In genomic region chr1:64755971-64756639, GRCm38 (mm10) we compare ENCODE assay signal across 13 mouse cellular contexts. TPM values are rescaled to one million over a fixed set of nuclear protein-coding genes. Genes with fewer than 3 reads are reported as not detected.
DNase-seq lines count a peak whose midpoint lies in the region; ATAC-seq and TF ChIP-seq lines count a peak whose summit lies in the region.
"Had no signal": no experiment of that assay in that cellular context is flagged by ENCODE, and none has a peak within 500 bp of the region (broad histone marks: within the 10 kb centered on the region; RNA-seq: fewer than 3 reads in every experiment).

No protein-coding gene starts in this region.

- DNase-seq in heart, postnatal 4 days = no peak
- DNase-seq in 3134 (ENCODE audit: extremely low read depth, insufficient read length, low spot score) = peak; percentile 61
- peak; percentile 72 for DNase-seq in Muller cell, postnatal 12 days (ENCODE audit: inconsistent ontology term)
- peak; percentile 57 for DNase-seq in lung, postnatal 36 days
- no peak for DNase-seq in forebrain, postnatal 0 days
- DNase-seq in right cerebral cortex, adult 2 months (ENCODE audit: low spot score in 2 of 2) = no peak
- DNase-seq: cerebellum, adult 11-12 months; midbrain, embryonic 14.5 days; right cerebral cortex, postnatal 25 days had no signal

- H3K4me3 ChIP-seq in heart, embryonic 15.5 days = no peak overlapping the region
- no peak overlapping the region for H3K4me3 ChIP-seq in forebrain, embryonic 16.5 days (replicated peaks; ENCODE audit: low read length)
- H3K4me3 ChIP-seq in forebrain, postnatal 0 days (ENCODE audit: low read depth, low read length) = no peak overlapping the region
- H3K4me3 ChIP-seq: embryonic facial prominence, embryonic 12.5 days; neural tube, embryonic 15.5 days had no signal

- WGBS in heart, embryonic 15.5 days = 54% methylated on average over 7 of the region's 7 CpGs
- 53% methylated on average over 7 of the region's 7 CpGs for WGBS in forebrain, embryonic 16.5 days
- WGBS in forebrain, postnatal 0 days = 54% methylated on average over 7 of the region's 7 CpGs

- H3K27ac ChIP-seq in heart, embryonic 15.5 days = peak overlapping the region; percentile 4; the same call in 1 of the 2 replicates
- H3K27ac ChIP-seq in forebrain, embryonic 16.5 days (ENCODE audit: low read length) = no peak overlapping the region
- H3K27ac ChIP-seq in forebrain, postnatal 0 days (ENCODE audit: low read depth, low read length) = no peak overlapping the region
- H3K27ac ChIP-seq: neural tube, embryonic 15.5 days had no signal

- ATAC-seq in heart, embryonic 15.5 days (replicated peaks; ENCODE audit: insufficient number of reproducible peaks, insufficient read depth, low FRiP score, low read depth) = no peak
- ATAC-seq in forebrain, embryonic 16.5 days = no peak
- ATAC-seq in forebrain, postnatal 0 days = no peak

- H3K36me3 ChIP-seq in heart, embryonic 15.5 days = no peaks in the 10 kb centered on the region
- H3K36me3 ChIP-seq in forebrain, embryonic 16.5 days (ENCODE audit: control insufficient read depth, insufficient read depth) = no peaks in the 10 kb centered on the region
- no peaks in the 10 kb centered on the region for H3K36me3 ChIP-seq in forebrain, postnatal 0 days (ENCODE audit: insufficient read depth)
- H3K36me3 ChIP-seq: embryonic facial prominence, embryonic 12.5 days; neural tube, embryonic 15.5 days had no signal

- H3K9ac ChIP-seq in heart, embryonic 15.5 days = no peak overlapping the region
- no peak overlapping the region for H3K9ac ChIP-seq in forebrain, embryonic 16.5 days (replicated peaks; ENCODE audit: low read depth, low read length)
- H3K9ac ChIP-seq in forebrain, postnatal 0 days = no peak overlapping the region
- H3K9ac ChIP-seq: embryonic facial prominence, embryonic 12.5 days; neural tube, embryonic 15.5 days had no signal

- TF ChIP-seq CTCF in forebrain, postnatal 0 days (IDR thresholded peaks at IDR 0.05; ENCODE audit: low read depth) = no peak

- H3K9me3 ChIP-seq in heart, embryonic 15.5 days (replicated peaks) = no peaks in the 10 kb centered on the region; the same call in 1 of the 2 replicates
- no peaks in the 10 kb centered on the region for H3K9me3 ChIP-seq in forebrain, embryonic 16.5 days (ENCODE audit: control insufficient read depth, low read length)
- H3K9me3 ChIP-seq in forebrain, postnatal 0 days (ENCODE audit: low read length) = no peaks in the 10 kb centered on the region
- H3K9me3 ChIP-seq: embryonic facial prominence, embryonic 12.5 days; neural tube, embryonic 15.5 days had no signal

- peaks cover 10% of the 10 kb centered on the region for H3K4me1 ChIP-seq in heart, embryonic 15.5 days (replicated peaks)
- H3K4me1 ChIP-seq in forebrain, embryonic 16.5 days (replicated peaks; ENCODE audit: control insufficient read depth, insufficient read depth, low read length) = no peaks in the 10 kb centered on the region
- H3K4me1 ChIP-seq in forebrain, postnatal 0 days (ENCODE audit: insufficient read depth) = no peaks in the 10 kb centered on the region
- H3K4me1 ChIP-seq: embryonic facial prominence, embryonic 12.5 days; neural tube, embryonic 15.5 days had no signal

- no peaks in the 10 kb centered on the region for H3K27me3 ChIP-seq in heart, embryonic 15.5 days
- H3K27me3 ChIP-seq in forebrain, embryonic 16.5 days (replicated peaks; ENCODE audit: control insufficient read depth, insufficient read depth, low read length) = 0 out of 2 replicates have a peak, but pooled peaks cover 2% of the 10 kb centered on the region
- H3K27me3 ChIP-seq in forebrain, postnatal 0 days (ENCODE audit: insufficient read depth, low read length) = no peaks in the 10 kb centered on the region
- H3K27me3 ChIP-seq: embryonic facial prominence, embryonic 12.5 days; neural tube, embryonic 15.5 days had no signal

- peak overlapping the region; percentile 0; the same call in 1 of the 2 replicates for H3K4me2 ChIP-seq in heart, embryonic 15.5 days
- H3K4me2 ChIP-seq in forebrain, embryonic 16.5 days (ENCODE audit: low read length) = no peak overlapping the region
- H3K4me2 ChIP-seq in forebrain, postnatal 0 days (ENCODE audit: low read depth) = no peak overlapping the region
- H3K4me2 ChIP-seq: embryonic facial prominence, embryonic 12.5 days; neural tube, embryonic 15.5 days had no signal

RNA-seq across cellular contexts. Expression of gene Fzd5, which starts 18.6 kb away (rescaled TPM):
- polyA plus RNA-seq in heart, embryonic 15.5 days (2015; fragmentation: Nextera tagmentation; extraction: Ambion mirVana) = 1.5 and 1.7 TPM in 2 replicates
- 10 to 100 TPM in 1 of 2 experiments, 1 to 10 TPM in 1; 9.5 to 10.6 TPM for total RNA-seq in heart, postnatal 4 days (2021)
- 0.48 and 0.61 TPM in 2 replicates for polyA plus RNA-seq in forebrain, embryonic 16.5 days (2015; fragmentation: Nextera tagmentation; extraction: Ambion mirVana)
- 1.6 and 4.7 TPM in 2 replicates for total RNA-seq in forebrain, postnatal 0 days (2014; rRNA removed)
- polyA plus RNA-seq in forebrain, postnatal 0 days (2015; fragmentation: Nextera tagmentation; extraction: Ambion mirVana) = 0.21 and 0.35 TPM in 2 replicates

Comparison
In these comparisons a context has a peak if more than half of its experiments do, and no peak if none do; other contexts are left out.
1. DNase-seq: peak in 3134 (single experiment), Muller cell, postnatal 12 days (single experiment) and lung, postnatal 36 days (single experiment); none in heart, postnatal 4 days (single experiment), forebrain, postnatal 0 days (single experiment) and right cerebral cortex, adult 2 months (0 of 2).